Mouse (Mus musculus): ENCODE results near the gene Rbfox1. TPM values are rescaled to one million over a fixed set of nuclear protein-coding genes. Genes with fewer than 3 reads are reported as not detected.

The Rbfox1 gene
- polyA plus RNA-seq, 1 experiment from 2014 or later, result 1.9 TPM

DNA sequence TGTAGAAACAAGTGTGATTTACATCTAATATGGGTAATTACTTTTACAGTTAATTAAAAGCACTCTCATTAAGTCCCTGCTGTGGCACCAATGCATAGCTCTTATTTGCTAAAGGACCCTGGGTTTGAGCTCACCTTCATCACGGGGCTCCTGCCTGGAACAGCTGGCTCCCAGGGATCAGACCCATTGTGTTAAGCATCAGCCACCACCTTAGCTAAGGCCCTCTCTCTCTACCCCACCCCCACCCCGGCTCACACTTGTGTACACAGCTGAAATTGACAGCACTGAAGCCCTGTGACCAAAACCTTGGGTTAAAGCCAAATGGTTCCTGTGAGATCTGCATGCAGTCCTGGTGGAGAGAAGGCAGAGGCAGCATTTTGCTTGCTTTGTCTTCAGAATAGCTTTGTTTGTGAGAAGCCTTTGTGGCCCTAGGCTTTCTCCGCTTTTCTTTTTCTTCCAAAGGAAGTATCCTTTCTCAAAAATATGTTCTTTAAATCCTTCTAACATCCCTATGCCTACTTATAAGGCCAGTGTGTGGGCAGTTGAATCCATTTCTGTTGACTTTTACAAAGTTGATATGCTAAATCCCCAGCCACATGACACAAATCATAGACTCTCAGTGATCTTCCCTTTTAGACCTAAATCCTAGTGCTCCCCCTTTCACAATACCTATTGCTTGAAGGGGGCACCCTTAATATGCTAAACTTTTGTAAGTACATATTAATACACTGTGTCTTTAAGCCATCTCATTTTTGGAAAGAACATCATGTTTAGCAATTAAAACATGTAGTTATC lies 594.7 kb downstream of the Rbfox1 start:
- Histone ChIP-seq H3K9ac (ENCODE audit: low read length) (no peak overlapping the region), H3K4me2 (replicated peaks; ENCODE audit: low read depth) (no peak overlapping the region), H3K9me3 (ENCODE audit: control insufficient read depth, low read length) (no peaks in the 10 kb centered on the region), H3K27me3 (ENCODE audit: control insufficient read depth, insufficient read depth, low read length) (no peaks in the 10 kb centered on the region), H3K4me1 (replicated peaks; ENCODE audit: control insufficient read depth, insufficient read depth) (no peaks in the 10 kb centered on the region), H3K4me3 (ENCODE audit: low read depth, low read length) (no peak overlapping the region), H3K36me3 (ENCODE audit: control insufficient read depth, insufficient read depth, low read length) (no peaks in the 10 kb centered on the region), H3K27ac (replicated peaks) (no peak overlapping the region)
- TF ChIP-seq EP300 (optimal IDR thresholded peaks at IDR 0.05) (no peak), CTCF (IDR thresholded peaks at IDR 0.05; ENCODE audit: low read depth) (no peak)
- WGBS, result 14% methylated on average over 3 of the region's 3 CpGs
- DNase-seq (ENCODE audit: low spot score), result no peak
- ATAC-seq (ENCODE audit: low FRiP score, low TSS enrichment), result no peak

DNA sequence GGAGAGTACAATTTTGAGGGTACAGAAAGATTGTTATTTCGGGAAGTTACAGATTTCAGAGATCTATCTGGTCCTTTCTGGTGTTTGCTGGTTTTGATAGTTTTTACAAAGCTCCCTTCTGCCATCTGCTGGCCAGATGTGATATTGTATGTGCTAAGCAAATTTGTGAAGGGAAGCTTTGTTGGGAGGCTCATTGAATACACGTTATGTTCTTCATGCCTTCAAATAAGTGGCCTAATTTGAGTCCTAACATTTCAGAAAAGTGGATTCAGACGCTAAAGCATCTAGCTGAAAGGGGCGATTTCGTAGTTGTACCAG lies 595.2 kb downstream of the Rbfox1 start:
- Histone ChIP-seq H3K4me3 (ENCODE audit: low read depth, low read length) (no peak overlapping the region), H3K9me3 (ENCODE audit: control insufficient read depth, low read length) (no peaks in the 10 kb centered on the region), H3K36me3 (ENCODE audit: control insufficient read depth, insufficient read depth, low read length) (no peaks in the 10 kb centered on the region), H3K4me2 (replicated peaks; ENCODE audit: low read depth) (no peak overlapping the region), H3K9ac (ENCODE audit: low read length) (no peak overlapping the region), H3K27me3 (ENCODE audit: control insufficient read depth, insufficient read depth, low read length) (no peaks in the 10 kb centered on the region), H3K27ac (replicated peaks) (no peak overlapping the region), H3K4me1 (replicated peaks; ENCODE audit: control insufficient read depth, insufficient read depth) (no peaks in the 10 kb centered on the region)
- peak; percentile 48 for DNase-seq (ENCODE audit: low spot score)
- ATAC-seq (ENCODE audit: low FRiP score, low TSS enrichment), result no peak
- WGBS, result 6% methylated on average over 5 of the region's 5 CpGs
- TF ChIP-seq EP300 (optimal IDR thresholded peaks at IDR 0.05), result no peak
- TF ChIP-seq CTCF (IDR thresholded peaks at IDR 0.05; ENCODE audit: low read depth), result peak; percentile 85

DNA sequence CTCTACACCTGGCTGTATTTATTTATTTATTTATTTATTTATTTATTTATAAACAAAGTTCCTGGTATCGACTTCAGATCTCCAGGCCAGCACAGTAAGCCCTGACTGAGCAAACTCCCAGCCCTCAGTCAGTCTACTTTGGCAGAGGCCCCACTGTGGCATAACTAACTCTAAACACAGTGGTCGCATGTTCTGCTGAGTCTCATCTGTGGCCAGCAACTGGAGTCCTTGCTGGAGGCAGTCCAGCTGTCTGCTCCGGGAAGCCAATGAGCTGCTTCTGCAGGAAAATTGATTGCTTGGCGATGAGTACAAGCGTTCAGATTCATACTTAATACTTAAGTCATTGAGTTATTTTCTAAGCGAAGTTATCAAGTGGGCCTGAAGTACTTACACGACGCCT lies 598.5 kb downstream of the Rbfox1 start:
- H3K9me3 ChIP-seq (ENCODE audit: control insufficient read depth, low read length), result no peaks in the 10 kb centered on the region
- H3K4me2 ChIP-seq (replicated peaks; ENCODE audit: low read depth), result no peak overlapping the region
- DNase-seq (ENCODE audit: low spot score) (no peak), ATAC-seq (ENCODE audit: low FRiP score, low TSS enrichment) (no peak)
- no peak for TF ChIP-seq EP300 (optimal IDR thresholded peaks at IDR 0.05)
- TF ChIP-seq CTCF (IDR thresholded peaks at IDR 0.05; ENCODE audit: low read depth), result no peak
- H3K4me3 ChIP-seq (ENCODE audit: low read depth, low read length), result no peak overlapping the region
- H3K27ac ChIP-seq (replicated peaks), result no peak overlapping the region
- 49% methylated on average over 8 of the region's 8 CpGs for WGBS
- no peaks in the 10 kb centered on the region for H3K27me3 ChIP-seq (ENCODE audit: control insufficient read depth, insufficient read depth, low read length)
- no peaks in the 10 kb centered on the region for H3K4me1 ChIP-seq (replicated peaks; ENCODE audit: control insufficient read depth, insufficient read depth)
- H3K36me3 ChIP-seq (ENCODE audit: control insufficient read depth, insufficient read depth, low read length), result no peaks in the 10 kb centered on the region
- H3K9ac ChIP-seq (ENCODE audit: low read length), result no peak overlapping the region

DNA sequence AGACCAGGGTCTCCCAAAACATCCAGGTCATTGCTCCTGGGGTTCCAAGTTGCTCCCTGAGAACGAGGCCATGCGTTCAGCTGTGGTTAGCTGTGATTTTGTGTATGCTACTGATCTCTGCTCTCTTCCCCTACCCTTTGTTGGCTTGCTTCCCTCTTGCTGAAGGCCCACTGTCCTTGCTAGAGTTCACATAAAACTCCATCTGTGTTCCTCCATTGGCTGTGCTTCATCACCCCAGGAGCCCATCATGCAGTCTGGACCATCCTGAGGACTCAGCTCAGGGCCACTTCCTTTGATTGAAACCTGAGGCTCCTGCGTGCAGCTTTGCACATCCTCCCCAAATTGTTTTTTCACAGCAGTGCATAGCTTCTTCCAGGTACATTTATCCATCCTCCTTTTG lies 600.5 kb downstream of the Rbfox1 start:
- WGBS, result 80% methylated on average over 3 of the region's 3 CpGs
- TF ChIP-seq CTCF (IDR thresholded peaks at IDR 0.05; ENCODE audit: low read depth), result no peak
- no peak for TF ChIP-seq EP300 (optimal IDR thresholded peaks at IDR 0.05)
- no peak overlapping the region for H3K4me2 ChIP-seq (replicated peaks; ENCODE audit: low read depth)
- no peaks in the 10 kb centered on the region for H3K27me3 ChIP-seq (ENCODE audit: control insufficient read depth, insufficient read depth, low read length)
- H3K27ac ChIP-seq (replicated peaks), result no peak overlapping the region
- no peak overlapping the region for H3K9ac ChIP-seq (ENCODE audit: low read length)
- H3K4me1 ChIP-seq (replicated peaks; ENCODE audit: control insufficient read depth, insufficient read depth), result no peaks in the 10 kb centered on the region
- ATAC-seq (ENCODE audit: low FRiP score, low TSS enrichment), result no peak
- DNase-seq (ENCODE audit: low spot score), result no peak
- H3K4me3 ChIP-seq (ENCODE audit: low read depth, low read length), result no peak overlapping the region
- no peaks in the 10 kb centered on the region for H3K9me3 ChIP-seq (ENCODE audit: control insufficient read depth, low read length)
- no peaks in the 10 kb centered on the region for H3K36me3 ChIP-seq (ENCODE audit: control insufficient read depth, insufficient read depth, low read length)

DNA sequence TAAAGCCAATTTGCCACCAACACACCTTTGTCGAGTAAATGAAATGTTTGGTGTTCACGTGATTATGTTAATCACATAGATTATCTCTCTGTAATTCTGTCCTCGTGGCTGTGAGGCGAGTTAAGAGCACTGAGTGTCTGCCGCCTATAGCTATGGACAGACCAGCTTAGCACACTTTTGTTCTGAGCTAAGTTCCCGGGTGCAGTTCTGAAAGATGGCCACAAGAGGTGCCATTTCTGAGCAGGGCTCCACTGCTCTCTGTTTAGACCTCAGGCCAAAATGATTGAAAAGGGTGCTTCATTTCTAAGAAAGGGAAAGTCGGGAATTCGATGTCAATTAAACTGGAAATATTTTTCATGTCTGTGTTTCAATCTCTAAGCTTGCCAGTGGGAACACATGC lies 617.1 kb downstream of the Rbfox1 start:
- peak; percentile 33 for DNase-seq (ENCODE audit: low spot score)
- no peak overlapping the region for H3K9ac ChIP-seq (ENCODE audit: low read length)

DNA sequence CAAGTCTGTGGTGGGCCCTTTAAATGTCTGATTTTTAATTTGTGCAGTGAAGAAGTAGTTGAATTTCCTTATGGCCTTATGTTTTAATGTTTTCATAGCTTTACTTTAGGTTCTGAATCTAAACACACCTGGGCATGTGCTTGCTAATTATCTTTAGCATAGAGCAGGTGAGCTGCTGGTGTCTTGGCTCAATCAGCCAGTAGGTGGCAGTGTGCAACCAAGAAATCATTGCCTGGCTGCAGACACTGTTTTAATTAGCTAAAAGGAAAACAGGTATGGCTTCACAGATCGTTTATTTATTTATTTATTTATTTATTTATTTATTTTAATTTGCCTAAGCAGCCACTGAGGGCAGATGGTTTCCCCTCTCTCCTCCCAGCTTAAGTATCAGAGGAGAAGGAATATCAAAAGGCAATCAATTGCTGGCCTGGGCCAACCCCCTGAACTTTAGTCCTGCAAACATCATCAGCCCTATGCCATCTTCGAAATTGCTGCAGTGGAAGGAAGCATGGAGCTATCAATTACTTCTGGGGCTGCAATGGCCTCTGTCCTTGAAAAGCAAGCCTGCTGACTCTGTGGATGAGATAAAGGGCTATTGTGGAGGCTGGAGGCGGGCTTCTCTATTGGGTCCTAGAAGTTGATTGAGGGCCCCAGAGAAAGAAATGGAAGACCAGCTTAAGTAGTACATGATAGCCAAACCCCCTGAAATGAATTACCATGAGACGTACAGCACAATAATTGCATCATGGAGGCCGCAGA lies 618.6 kb downstream of the Rbfox1 start:
- Histone ChIP-seq H3K4me2 (replicated peaks; ENCODE audit: low read depth) (no peak overlapping the region), H3K4me3 (ENCODE audit: low read depth, low read length) (no peak overlapping the region), H3K27ac (replicated peaks) (no peak overlapping the region), H3K4me1 (replicated peaks; ENCODE audit: control insufficient read depth, insufficient read depth) (no peaks in the 10 kb centered on the region), H3K9ac (ENCODE audit: low read length) (no peak overlapping the region), H3K36me3 (ENCODE audit: control insufficient read depth, insufficient read depth, low read length) (no peaks in the 10 kb centered on the region), H3K27me3 (ENCODE audit: control insufficient read depth, insufficient read depth, low read length) (no peaks in the 10 kb centered on the region), H3K9me3 (ENCODE audit: control insufficient read depth, low read length) (no peaks in the 10 kb centered on the region)
- TF ChIP-seq CTCF (IDR thresholded peaks at IDR 0.05; ENCODE audit: low read depth) (peak; percentile 82), EP300 (optimal IDR thresholded peaks at IDR 0.05) (no peak)
- peak; percentile 53 for DNase-seq (ENCODE audit: low spot score)
- 64% methylated on average over 5 of the region's 5 CpGs for WGBS
- no peak for ATAC-seq (ENCODE audit: low FRiP score, low TSS enrichment)

More for the DNA sequence above, 617.1 kb downstream of the Rbfox1 start:
- H3K27ac ChIP-seq (replicated peaks), result no peak overlapping the region
- TF ChIP-seq EP300 (optimal IDR thresholded peaks at IDR 0.05) (no peak), CTCF (IDR thresholded peaks at IDR 0.05; ENCODE audit: low read depth) (peak; percentile 73)
- H3K9me3 ChIP-seq (ENCODE audit: control insufficient read depth, low read length), result no peaks in the 10 kb centered on the region
- H3K4me2 ChIP-seq (replicated peaks; ENCODE audit: low read depth), result no peak overlapping the region
- no peaks in the 10 kb centered on the region for H3K4me1 ChIP-seq (replicated peaks; ENCODE audit: control insufficient read depth, insufficient read depth)
- 20% methylated on average over 8 of the region's 8 CpGs for WGBS
- no peak overlapping the region for H3K4me3 ChIP-seq (ENCODE audit: low read depth, low read length)
- ATAC-seq (ENCODE audit: low FRiP score, low TSS enrichment), result no peak
- H3K36me3 ChIP-seq (ENCODE audit: control insufficient read depth, insufficient read depth, low read length), result no peaks in the 10 kb centered on the region
- H3K27me3 ChIP-seq (ENCODE audit: control insufficient read depth, insufficient read depth, low read length), result no peaks in the 10 kb centered on the region
